Mouse (Mus musculus) B cell, adult 62 days (primary cell): ENCODE results near the gene Fam32a. TPM values are rescaled to one million over a fixed set of nuclear protein-coding genes. Genes with fewer than 3 reads are reported as not detected.

Experiments
- total RNA-seq: library from RNA; stranded (reverse); gene quantifications from 4 replicates; pipeline ENCODE4 v1.2.4, GENCODE M21; 2023

The Fam32a gene
- total RNA-seq = 87.0 to 93.7 TPM (median 88.0 TPM) in 4 replicates

GRCm38 (mm10) chr8:72219541-72220363 is at the start of gene Fam32a:
Gene Fam32a (plus strand): TSS chr8:72219730.

GRCm38 (mm10) chr8:72189417-72190214 is 29.9 kb upstream of the Fam32a start, which contains the start of gene Hsh2d:
Gene Hsh2d (plus strand): TSS chr8:72189638.

GRCm38 (mm10) chr8:72212751-72213150 is 6.8 kb upstream of the Fam32a start, which contains the start of gene Cib3:
Gene Cib3 (minus strand): TSS chr8:72212837.

GRCm38 (mm10) chr8:72213536-72213935 is 6.0 kb upstream of the Fam32a start, which contains the start of gene Gm11034:
Gene Gm11034 (minus strand): TSS chr8:72213636.

GRCm38 (mm10) chr8:72239499-72240402 is 20.2 kb downstream of the Fam32a start, which contains the start of gene Ap1m1:
Gene Ap1m1 (plus strand): TSS chr8:72240018.

Other genes with a start within 250 kb of the Fam32a start
- 168 to 193 TPM (median 171 TPM) in 4 replicates for gene Cyp4f18, start 210.1 kb upstream of the Fam32a start, total RNA-seq
- not detected in 4 replicates for gene Olfr372, start 178.5 kb upstream of the Fam32a start, total RNA-seq
- gene Olfr373, start 136.6 kb upstream of the Fam32a start, total RNA-seq = 0.14 TPM in 1 of 4 replicates, not detected in the others
- not detected in 4 replicates for gene Olfr374, start 112.7 kb upstream of the Fam32a start, total RNA-seq
- 223 to 253 TPM (median 239 TPM) in 4 replicates for gene Tpm4, start 84.8 kb upstream of the Fam32a start, total RNA-seq
- 132 to 148 TPM (median 134 TPM) in 4 replicates for gene Rab8a, start 58.5 kb upstream of the Fam32a start, total RNA-seq
- gene Hsh2d, start 30.1 kb upstream of the Fam32a start, total RNA-seq = 21.6 to 28.9 TPM (median 26.7 TPM) in 4 replicates
- gene Cib3, start 6.9 kb upstream of the Fam32a start, total RNA-seq = 0.77 TPM in 1 of 4 replicates, not detected in the others
- not detected in 4 replicates for gene Gm11034, start 6.1 kb upstream of the Fam32a start, total RNA-seq
- gene Ap1m1, start 20.3 kb downstream of the Fam32a start, total RNA-seq = 204 to 215 TPM (median 205 TPM) in 4 replicates
- 16.9 to 23.4 TPM (median 19.7 TPM) in 4 replicates for gene Gm10282, start 85.5 kb downstream of the Fam32a start, total RNA-seq
- gene Klf2, start 99.3 kb downstream of the Fam32a start, total RNA-seq = 3,412 to 4,213 TPM (median 3,752 TPM) in 4 replicates
- 95.1 to 102 TPM (median 100 TPM) in 4 replicates for gene Eps15l1, start 201.7 kb downstream of the Fam32a start, total RNA-seq
- gene Calr3, start 224.1 kb downstream of the Fam32a start, total RNA-seq = 0.41 to 0.43 TPM (median 0.42 TPM) in 4 replicates
- 16.2 to 29.5 TPM (median 24.9 TPM) in 4 replicates for gene 1700030K09Rik, start 224.2 kb downstream of the Fam32a start, total RNA-seq